Mouse (Mus musculus): ENCODE data around the gene Gm11172. TPM values are rescaled to one million over a fixed set of nuclear protein-coding genes. Genes with fewer than 3 reads are reported as not detected.

Gm11172 gene
- polyA plus RNA-seq, 1 experiment from 2014 or later = not detected

GRCm38 (mm10) chr16:10861408-10861807 lies 48.7 kb downstream of the Gm11172 start:
- Histone ChIP-seq H3K4me3 (replicated peaks) (no peak overlapping the region), H3K27me3 (no peaks in the 10 kb centered on the region), H3K27ac (no peak overlapping the region), H3K4me2 (no peak overlapping the region), H3K36me3 (replicated peaks) (no peaks in the 10 kb centered on the region; the same call in 1 of the 2 replicates), H3K9ac (no peak overlapping the region), H3K4me1 (no peaks in the 10 kb centered on the region), H3K9me3 (no peaks in the 10 kb centered on the region)
- no peak for ATAC-seq (ENCODE audit: low FRiP score)
- WGBS = 79% methylated on average over 3 of the region's 3 CpGs

Other genes starting within 250 kb of the Gm11172 start
- gene Socs1, start 27.4 kb upstream of the Gm11172 start, polyA plus RNA-seq (2016; fragmentation: Nextera tagmentation; extraction: Ambion mirVana) = 2.2 and 2.6 TPM in 2 replicates
- not detected in 2 replicates for gene Tnp2, start 24.3 kb upstream of the Gm11172 start, polyA plus RNA-seq (2016; fragmentation: Nextera tagmentation; extraction: Ambion mirVana)
- not detected in 2 replicates for gene Prm3, start 22.0 kb upstream of the Gm11172 start, polyA plus RNA-seq (2016; fragmentation: Nextera tagmentation; extraction: Ambion mirVana)
- gene Prm2, start 16.8 kb upstream of the Gm11172 start, polyA plus RNA-seq (2016; fragmentation: Nextera tagmentation; extraction: Ambion mirVana) = not detected in 2 replicates
- not detected in 2 replicates for gene Prm1, start 7.1 kb upstream of the Gm11172 start, polyA plus RNA-seq (2016; fragmentation: Nextera tagmentation; extraction: Ambion mirVana)
- 3.1 and 4.0 TPM in 2 replicates for gene Rmi2, start 22.1 kb downstream of the Gm11172 start, polyA plus RNA-seq (2016; fragmentation: Nextera tagmentation; extraction: Ambion mirVana)
- 102 and 104 TPM in 2 replicates for gene Snn, start 248.0 kb downstream of the Gm11172 start, polyA plus RNA-seq (2016; fragmentation: Nextera tagmentation; extraction: Ambion mirVana)